Mouse (Mus musculus): ENCODE data around the gene Gcnt3.

Gene Gcnt3

DNA sequence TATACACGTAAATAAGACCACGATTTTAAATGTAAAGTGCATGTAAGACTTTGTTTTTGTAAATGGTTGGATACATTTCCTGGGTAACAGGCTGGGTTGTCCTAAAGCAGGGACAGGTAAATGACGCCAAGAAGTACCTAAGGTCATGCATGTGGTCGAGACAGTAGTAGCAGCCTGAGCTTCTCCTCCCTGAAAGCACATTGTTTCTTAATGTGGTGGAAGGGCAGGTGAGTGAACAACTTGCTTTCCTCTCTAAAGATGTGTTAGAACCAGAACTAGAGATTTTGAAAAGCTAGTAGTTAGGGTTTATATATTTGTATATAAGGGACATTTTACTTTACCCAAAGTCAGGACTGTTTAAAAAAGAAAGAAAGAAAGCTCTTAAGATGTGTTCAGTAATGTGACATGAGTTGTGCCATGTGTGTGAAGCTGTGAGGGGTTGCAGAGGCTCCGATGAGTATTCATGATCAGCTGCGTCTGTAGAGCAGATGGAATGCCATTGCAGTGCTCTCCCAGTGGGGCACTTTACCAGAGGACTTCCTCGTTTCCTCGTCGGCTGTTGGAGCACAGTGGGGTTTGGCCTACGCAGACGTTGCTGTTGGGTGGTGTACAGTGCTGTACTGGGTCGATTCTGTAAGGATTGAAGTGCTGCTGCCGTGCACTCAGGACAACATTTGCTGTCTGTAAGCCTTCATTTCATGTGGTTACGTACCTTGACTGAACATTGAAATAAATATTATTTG, 30.2 kb downstream of the Gcnt3 start:
- CTCF ChIA-PET, result no interaction called here

DNA sequence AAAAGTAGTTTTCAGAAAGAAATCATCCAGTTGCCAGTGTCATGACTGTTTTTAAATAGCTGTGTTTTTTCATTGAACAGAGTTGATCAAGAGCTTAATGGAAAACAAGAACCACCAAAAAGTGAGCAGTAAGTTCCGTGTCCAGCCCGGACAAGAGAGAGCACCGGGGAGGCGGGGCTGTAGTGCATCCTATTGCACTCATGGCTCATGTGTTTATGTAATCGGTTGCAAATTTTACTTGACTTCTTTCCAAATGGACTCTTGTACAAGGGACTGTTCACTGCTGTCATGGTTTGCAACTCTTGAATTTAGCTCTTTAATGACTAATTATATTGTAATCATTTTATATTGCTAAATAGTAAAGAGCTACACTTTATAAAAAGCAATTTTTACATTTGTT, 30.9 kb downstream of the Gcnt3 start:
- CTCF ChIA-PET, result no interaction called here

DNA sequence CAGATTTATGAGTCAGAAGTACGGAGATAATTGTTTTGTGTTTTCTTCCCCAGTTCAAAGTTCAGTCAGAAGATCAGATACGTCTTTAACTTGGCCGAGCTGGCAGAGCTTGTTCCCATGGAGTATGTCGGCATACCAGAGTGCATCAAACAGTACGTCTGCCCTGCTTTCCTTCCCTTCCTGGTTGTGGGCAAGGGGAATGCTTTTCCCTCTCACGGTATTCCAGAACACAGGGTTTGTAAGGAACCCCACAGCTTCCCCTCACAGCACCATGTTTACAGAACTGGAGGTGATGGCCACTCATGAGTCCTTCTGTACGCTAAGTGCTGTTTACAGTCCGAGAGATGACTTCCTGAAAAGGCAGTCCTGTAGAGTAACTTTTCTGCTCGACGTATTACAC, 34.4 kb downstream of the Gcnt3 start:
- CTCF ChIA-PET, result no interaction called here

- CTCF ChIA-PET, result no interaction called here
These were observed 38.6 kb downstream of the Gcnt3 start for GRCm38 (mm10) chr9:69999318-69999717.

DNA sequence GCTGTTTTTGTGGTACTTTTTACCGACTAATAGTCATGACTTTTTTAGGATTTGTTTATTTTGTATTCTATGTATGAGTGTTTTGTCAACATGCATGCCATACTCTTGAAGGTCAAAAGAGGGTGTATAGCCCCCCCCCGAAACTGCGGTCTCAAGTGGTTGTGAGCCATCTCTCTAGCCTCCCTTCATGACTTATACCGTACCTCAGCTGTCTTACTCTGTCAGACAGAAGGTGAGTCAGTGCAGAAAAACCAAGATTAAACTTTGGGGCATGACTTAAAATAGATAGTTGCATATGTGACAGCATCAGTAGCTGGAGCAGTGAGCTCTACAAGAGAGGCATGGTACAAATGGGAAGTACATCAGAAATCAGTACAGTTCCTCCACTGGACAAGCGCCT, 43.3 kb downstream of the Gcnt3 start:
- CTCF ChIA-PET, result interaction anchor here (0.6 kb wide), 1 partner anchor 372 kb away, joined by 8 read pairs; no protein-coding TSS in a partner anchor

GRCm38 (mm10) chr9:69993479-69993878, 44.4 kb downstream of the Gcnt3 start:
- CTCF ChIA-PET, result interaction anchor here (0.6 kb wide), 1 partner anchor 79 kb away, joined by 9 read pairs; no protein-coding TSS in a partner anchor

DNA sequence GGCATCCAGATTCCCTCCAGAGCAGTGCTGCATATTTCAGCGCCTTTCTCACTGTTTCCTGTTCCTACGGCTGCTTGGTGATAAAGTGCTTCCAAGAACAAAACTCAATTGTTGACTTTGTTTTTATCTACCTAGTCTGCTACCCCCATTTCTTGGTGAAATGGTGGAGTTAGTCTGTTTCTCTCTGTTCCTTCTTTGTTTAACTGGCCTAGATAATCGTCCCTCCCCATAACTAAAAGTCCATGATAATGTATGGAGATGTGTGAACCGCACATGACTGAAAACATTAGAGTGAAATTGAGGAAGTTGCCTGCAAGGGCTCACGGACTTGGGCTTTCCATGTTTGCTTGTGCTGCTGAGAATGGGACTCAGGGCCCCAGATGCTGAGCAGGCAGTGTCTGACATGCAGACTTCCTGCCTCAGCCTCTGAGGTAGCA, 45.0 kb downstream of the Gcnt3 start:
- CTCF ChIA-PET, result no interaction called here

GRCm38 (mm10) chr9:69990346-69990745, 47.5 kb downstream of the Gcnt3 start:
- CTCF ChIA-PET, result no interaction called here

GRCm38 (mm10) chr9:69989303-69990121, 48.4 kb downstream of the Gcnt3 start, which contains the start of gene Bnip2:
Gene Bnip2, plus strand, starts transcription at chr9:69989466.
- CTCF ChIA-PET, result interaction anchor here (0.6 kb wide), 1 partner anchor 129 kb away, joined by 3 read pairs; no protein-coding TSS in a partner anchor

DNA sequence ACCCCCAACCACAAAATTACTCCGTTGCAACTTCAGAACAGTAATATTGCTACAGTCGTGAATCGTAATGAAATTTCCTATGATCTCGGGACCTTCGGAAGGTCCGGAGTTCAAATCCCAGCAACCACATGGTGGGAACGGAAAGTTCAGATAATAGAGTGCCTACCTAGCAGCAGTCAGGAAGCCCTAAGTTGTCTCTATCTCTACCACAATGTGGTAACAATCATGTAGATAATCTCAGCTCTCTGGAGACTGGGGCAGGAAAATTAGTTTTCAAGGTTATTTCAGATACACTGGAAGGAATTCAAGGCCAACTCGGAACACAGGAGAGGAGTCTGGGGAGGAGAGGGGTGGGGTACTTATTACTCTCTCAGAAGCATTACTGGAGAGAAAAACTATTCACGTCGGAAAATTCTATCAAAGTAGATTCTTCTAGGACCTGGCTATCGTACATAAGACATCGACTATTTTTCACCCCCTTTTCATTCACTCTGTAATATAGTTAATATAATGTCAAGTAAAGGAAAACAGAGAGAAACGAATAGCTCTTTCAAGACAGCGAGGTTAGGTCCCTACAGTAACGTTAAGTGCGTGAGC, 49.1 kb downstream of the Gcnt3 start:
- CTCF ChIA-PET, result interaction anchor here (0.6 to 0.7 kb wide), 2 partner anchors 12 to 128 kb away, joined by 3 to 4 read pairs; no protein-coding TSS in a partner anchor

GRCm38 (mm10) chr9:69987579-69987978, 50.3 kb downstream of the Gcnt3 start:
- CTCF ChIA-PET, result no interaction called here

DNA sequence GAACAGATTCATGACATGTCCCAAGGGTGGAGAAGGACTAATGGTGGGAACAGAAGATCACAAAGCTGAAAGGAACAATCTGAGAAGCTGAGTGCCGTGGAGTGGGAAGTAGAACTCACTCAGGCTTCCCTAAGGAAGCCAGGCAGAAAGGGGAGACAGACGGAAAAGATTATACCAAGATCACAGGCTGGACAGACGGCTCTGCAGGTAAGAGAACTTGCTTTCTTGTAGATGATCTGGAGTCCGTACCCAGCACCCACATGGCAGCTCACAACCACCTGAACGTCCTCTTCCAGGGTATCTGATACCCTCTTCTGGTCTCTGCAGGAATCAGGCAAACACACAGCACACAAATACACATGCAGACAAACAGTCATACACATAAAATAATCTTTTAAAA, 51.3 kb downstream of the Gcnt3 start:
- CTCF ChIA-PET, result no interaction called here

GRCm38 (mm10) chr9:69986063-69986462, 51.8 kb downstream of the Gcnt3 start:
- CTCF ChIA-PET, result no interaction called here

- CTCF ChIA-PET, result no interaction called here
These were observed 52.4 kb downstream of the Gcnt3 start for GRCm38 (mm10) chr9:69985526-69985925.
